In the genomic region with DNA sequence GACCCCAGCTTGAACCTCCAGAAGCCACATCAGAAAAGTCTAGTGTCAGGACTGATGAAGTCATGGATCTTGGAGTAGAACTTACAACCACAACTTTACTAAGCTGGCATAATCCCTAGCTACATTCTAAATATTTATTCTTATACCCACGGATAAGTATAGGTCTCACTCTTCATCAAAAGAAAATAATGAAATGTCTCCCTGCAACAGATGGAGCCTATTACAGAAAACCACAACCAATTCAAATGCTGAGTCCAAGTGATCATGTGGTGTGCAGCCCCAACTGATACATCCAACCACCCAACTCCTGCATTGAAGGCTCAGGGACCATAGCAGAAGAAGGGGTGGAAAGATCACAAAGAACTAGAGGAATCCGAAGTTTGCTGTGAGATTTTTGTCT, we compare ENCODE assay signal across 26 mouse cellular contexts.
"Had no signal": no experiment of that assay in that cellular context is flagged by ENCODE, and none has a peak within 500 bp of the region (broad histone marks: within the 10 kb centered on the region; RNA-seq: fewer than 3 reads in every experiment).

No protein-coding gene starts in this region.

- DNase-seq: gastrocnemius, adult 2 months; gastrocnemius, postnatal 10 days; gastrocnemius, postnatal 25 days; heart, adult 2 months; heart, postnatal 14 days; heart, postnatal 36 days; kidney, adult 18-20 months; kidney, adult 8-10 months; kidney, postnatal 10 days; kidney, postnatal 25 days; kidney, postnatal 4 days had no signal

- H3K9me3 ChIP-seq: heart, embryonic 13.5 days; heart, embryonic 15.5 days; hindbrain, embryonic 10.5 days; hindbrain, embryonic 12.5 days; intestine, embryonic 15.5 days; limb, embryonic 13.5 days; limb, embryonic 15.5 days; liver, embryonic 12.5 days had no signal

- H3K9ac ChIP-seq: heart, embryonic 13.5 days; heart, embryonic 15.5 days; hindbrain, embryonic 12.5 days; hindbrain, embryonic 14.5 days; intestine, embryonic 15.5 days; limb, embryonic 13.5 days; limb, embryonic 15.5 days; liver, embryonic 12.5 days; liver, embryonic 14.5 days had no signal

- H3K27me3 ChIP-seq: heart, embryonic 13.5 days; heart, embryonic 15.5 days; hindbrain, embryonic 12.5 days; intestine, embryonic 15.5 days; limb, embryonic 13.5 days; limb, embryonic 15.5 days; liver, embryonic 12.5 days had no signal

- ATAC-seq: hindbrain, embryonic 16.5 days; inflammation-experienced regulatory T-cells, adult 6 months; intestine, embryonic 15.5 days; intestine, postnatal 0 days; liver, embryonic 12.5 days had no signal

- H3K4me3 ChIP-seq: gastrocnemius, adult 2 months; heart, adult 2 months; heart, embryonic 13.5 days; heart, embryonic 15.5 days; hindbrain, embryonic 10.5 days; hindbrain, embryonic 12.5 days; intestine, embryonic 15.5 days; layer of hippocampus, adult 2 months; left cerebral cortex, adult 2 months; limb, embryonic 13.5 days; limb, embryonic 15.5 days; liver, embryonic 12.5 days had no signal

- H3K4me2 ChIP-seq: heart, embryonic 13.5 days; heart, embryonic 15.5 days; hindbrain, embryonic 12.5 days; hindbrain, embryonic 14.5 days; intestine, embryonic 15.5 days; limb, embryonic 13.5 days; limb, embryonic 15.5 days; liver, embryonic 12.5 days had no signal

- H3K36me3 ChIP-seq: heart, embryonic 13.5 days; heart, embryonic 15.5 days; hindbrain, embryonic 10.5 days; hindbrain, embryonic 12.5 days; intestine, embryonic 15.5 days; limb, embryonic 13.5 days; limb, embryonic 15.5 days; liver, embryonic 12.5 days had no signal

- H3K4me1 ChIP-seq: heart, embryonic 13.5 days; heart, embryonic 15.5 days; hindbrain, embryonic 10.5 days; hindbrain, embryonic 12.5 days; intestine, embryonic 15.5 days; limb, embryonic 13.5 days; limb, embryonic 15.5 days; liver, embryonic 12.5 days had no signal

- H3K27ac ChIP-seq: gastrocnemius, adult 2 months; heart, adult 2 months; heart, embryonic 13.5 days; heart, embryonic 15.5 days; hindbrain, embryonic 10.5 days; hindbrain, embryonic 12.5 days; hindbrain, embryonic 14.5 days; intestine, embryonic 15.5 days; layer of hippocampus, adult 2 months; left cerebral cortex, adult 2 months; limb, embryonic 13.5 days; limb, embryonic 15.5 days; liver, embryonic 12.5 days; liver, embryonic 14.5 days had no signal
